Mouse (Mus musculus): Measurements from ENCODE around the gene Nat8f5. TPM values are rescaled to one million over a fixed set of nuclear protein-coding genes. Genes with fewer than 3 reads are reported as not detected.
"Not testable (repeated sequence)": the region's sequence is repeated elsewhere in the genome, so short reads cannot be mapped to it uniquely, and the experiment has no call there.

Nat8f5 gene
- not detected in 2 replicates for polyA plus RNA-seq (2016; fragmentation: Nextera tagmentation; extraction: Ambion mirVana)

DNA sequence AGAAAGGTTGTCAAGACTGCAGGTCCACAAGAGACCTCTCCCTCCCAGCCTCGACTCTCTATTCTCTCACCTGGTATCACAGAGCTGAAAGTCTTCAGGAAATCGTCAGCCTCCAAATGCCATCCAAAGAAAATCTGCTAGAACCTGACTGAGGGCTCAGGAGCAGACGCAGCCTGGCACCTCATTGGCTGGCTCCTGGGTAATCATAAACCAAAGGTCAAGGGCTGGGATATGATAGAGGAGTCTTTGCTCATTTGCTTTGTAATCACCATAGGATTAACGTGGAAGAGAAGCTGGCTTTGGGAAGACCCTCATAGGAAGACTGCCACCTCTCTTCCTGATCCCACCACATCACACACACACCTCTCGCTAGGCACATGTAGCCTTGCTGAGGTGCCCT lies at the start of gene Nat8f5, which contains the start of gene Nat8f6:
Gene Nat8f5, minus strand, starts transcription at position 136 of the 400 bp plus-strand sequence.
Gene Nat8f6, minus strand, starts transcription at position 118 of the 400 bp plus-strand sequence.
- H3K4me1 ChIP-seq, result no peaks in the 10 kb centered on the region
- ATAC-seq (ENCODE audit: low FRiP score), result no peak
- H3K36me3 ChIP-seq, result no peaks in the 10 kb centered on the region
- no peak within 1 kb of the TSS for H3K4me3 ChIP-seq
- WGBS, result 88% methylated on average over 5 of the region's 5 CpGs
- no peaks in the 10 kb centered on the region for H3K9me3 ChIP-seq (replicated peaks)
- H3K27me3 ChIP-seq, result no peaks in the 10 kb centered on the region
- no peak within 1 kb of the TSS for H3K27ac ChIP-seq
- no peak within 1 kb of the TSS for H3K9ac ChIP-seq
- no peak within 1 kb of the TSS for H3K4me2 ChIP-seq (replicated peaks)

DNA sequence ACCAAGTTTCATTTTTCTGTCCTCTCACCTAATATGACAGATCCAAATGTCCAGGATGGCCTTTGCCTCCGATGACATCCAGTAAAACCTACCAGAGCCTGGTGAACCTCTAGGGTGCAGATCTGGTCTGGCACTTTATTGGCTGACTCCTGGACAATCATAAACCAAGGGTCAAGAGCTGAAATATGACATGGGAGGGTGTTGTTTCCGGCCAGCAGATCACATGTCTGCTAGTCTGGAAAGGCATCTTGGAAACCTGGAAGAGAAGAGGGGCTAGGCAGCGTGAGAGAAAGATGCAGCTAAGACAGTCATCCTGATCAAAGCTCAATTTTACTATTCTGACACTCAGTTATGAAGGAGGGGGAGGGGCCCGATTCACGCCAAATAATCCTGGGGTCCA lies 48.2 kb upstream of the Nat8f5 start, which contains the start of gene Nat8f2:
Gene Nat8f2, minus strand, starts transcription at position 153 of the 400 bp plus-strand sequence.
- H3K4me3 ChIP-seq; H3K4me2 ChIP-seq (replicated peaks); H3K9me3 ChIP-seq (replicated peaks); H3K36me3 ChIP-seq; H3K4me1 ChIP-seq; H3K9ac ChIP-seq; ATAC-seq (ENCODE audit: low FRiP score); H3K27ac ChIP-seq; H3K27me3 ChIP-seq: not testable (repeated sequence)
- WGBS, result 88% methylated on average over 5 of the region's 5 CpGs

DNA sequence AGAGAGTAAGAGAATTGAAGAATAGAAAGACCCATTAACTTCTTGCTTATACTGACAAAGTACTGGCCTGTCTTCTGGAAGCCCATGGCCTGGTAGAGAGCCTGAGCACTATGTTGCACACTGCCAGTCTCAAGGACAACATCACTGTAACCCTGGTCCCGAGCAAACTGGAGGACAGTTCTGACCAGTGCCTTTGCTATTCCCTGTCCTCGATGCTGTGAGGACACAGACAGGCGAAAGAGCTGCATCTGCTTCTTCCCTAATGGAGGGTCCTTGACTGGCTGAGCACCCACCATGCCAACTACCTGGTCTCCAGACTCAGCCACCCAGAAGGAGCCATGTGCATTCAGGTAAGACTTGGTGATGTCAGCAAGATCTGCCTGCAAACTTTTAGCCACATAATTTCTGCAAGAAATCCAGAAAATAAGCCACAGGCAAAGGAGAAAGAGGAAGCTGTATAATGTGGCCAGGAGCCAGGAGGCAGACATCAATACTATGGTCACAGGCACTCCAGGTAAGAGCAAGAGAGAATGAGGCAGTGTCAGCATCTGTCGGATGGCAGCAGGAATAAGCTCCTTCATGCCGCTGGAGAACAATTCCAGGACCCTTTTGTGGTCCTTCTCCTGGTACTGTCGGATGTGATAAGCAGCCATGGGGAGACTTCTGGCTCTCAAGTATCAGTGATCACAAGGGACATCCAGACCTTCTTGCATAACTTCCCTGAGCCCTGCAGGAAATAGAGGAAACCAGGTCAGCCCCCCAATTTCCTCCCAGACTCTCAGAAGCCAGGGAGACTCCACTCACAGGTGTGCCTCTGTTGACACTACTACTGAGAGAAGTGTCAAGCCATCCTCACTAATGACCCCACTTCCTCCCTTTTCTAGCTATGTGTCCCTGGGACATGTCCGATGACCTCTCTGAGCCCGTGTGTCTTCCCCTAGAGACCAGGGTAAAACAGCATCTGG lies 47.2 kb upstream of the Nat8f5 start:
- Histone ChIP-seq H3K9me3 (replicated peaks) (no peaks in the 10 kb centered on the region), H3K9ac (no peak overlapping the region), H3K4me1 (no peaks in the 10 kb centered on the region), H3K4me2 (replicated peaks) (no peak overlapping the region), H3K27ac (no peak overlapping the region), H3K4me3 (no peak overlapping the region), H3K27me3 (no peaks in the 10 kb centered on the region), H3K36me3 (no peaks in the 10 kb centered on the region)
- 75% methylated on average over 8 of the region's 8 CpGs for WGBS
- ATAC-seq (ENCODE audit: low FRiP score), result no peak

DNA sequence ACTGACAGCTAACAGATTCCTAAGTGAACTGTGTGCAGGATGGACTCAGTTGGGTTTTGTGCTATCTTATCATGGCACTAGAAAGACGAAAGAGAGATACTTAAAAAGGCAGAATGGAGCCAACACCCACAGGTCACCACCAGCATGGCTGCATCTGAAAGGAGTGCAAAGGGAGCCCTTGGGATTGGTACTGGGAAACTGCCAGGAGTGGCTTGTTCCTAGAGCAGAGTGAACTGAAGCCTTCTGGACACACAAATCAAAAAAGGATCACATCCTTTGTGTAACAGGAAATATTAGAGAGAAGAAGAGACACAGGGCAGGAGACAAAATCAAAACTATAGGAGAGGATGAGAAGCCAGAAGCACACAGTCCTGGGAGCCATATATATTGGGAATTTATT lies 46.2 kb upstream of the Nat8f5 start:
- not testable (repeated sequence) for H3K9ac ChIP-seq; H3K4me3 ChIP-seq; H3K4me2 ChIP-seq (replicated peaks); H3K36me3 ChIP-seq; ATAC-seq (ENCODE audit: low FRiP score); H3K9me3 ChIP-seq (replicated peaks); H3K4me1 ChIP-seq; H3K27ac ChIP-seq; H3K27me3 ChIP-seq
- 90% methylated on average over 1 of the region's 1 CpGs for WGBS

DNA sequence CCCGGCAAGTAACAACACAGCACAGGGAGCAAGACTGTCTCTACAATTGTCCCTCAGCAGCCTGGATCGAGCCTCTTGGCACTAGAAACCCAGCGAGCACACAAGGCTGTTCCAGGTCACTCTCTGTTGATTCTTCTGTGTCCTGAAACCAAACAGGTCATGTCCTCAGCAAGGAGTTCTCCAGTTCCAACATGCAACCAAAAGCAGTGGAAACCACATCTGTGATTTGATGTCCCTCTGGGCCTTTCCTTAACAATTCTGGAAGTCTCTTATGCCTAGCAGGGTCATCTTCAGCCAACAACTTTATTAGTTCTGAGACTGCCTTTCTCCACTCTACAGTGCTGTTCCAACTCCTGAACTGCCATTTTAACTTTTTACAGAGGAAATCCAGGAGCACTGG lies 45.4 kb upstream of the Nat8f5 start:
- H3K27ac ChIP-seq; H3K4me3 ChIP-seq; H3K9ac ChIP-seq; H3K9me3 ChIP-seq (replicated peaks); H3K27me3 ChIP-seq; H3K4me2 ChIP-seq (replicated peaks); H3K4me1 ChIP-seq; ATAC-seq (ENCODE audit: low FRiP score); H3K36me3 ChIP-seq: not testable (repeated sequence)
- 90% methylated on average over 3 of the region's 3 CpGs for WGBS

DNA sequence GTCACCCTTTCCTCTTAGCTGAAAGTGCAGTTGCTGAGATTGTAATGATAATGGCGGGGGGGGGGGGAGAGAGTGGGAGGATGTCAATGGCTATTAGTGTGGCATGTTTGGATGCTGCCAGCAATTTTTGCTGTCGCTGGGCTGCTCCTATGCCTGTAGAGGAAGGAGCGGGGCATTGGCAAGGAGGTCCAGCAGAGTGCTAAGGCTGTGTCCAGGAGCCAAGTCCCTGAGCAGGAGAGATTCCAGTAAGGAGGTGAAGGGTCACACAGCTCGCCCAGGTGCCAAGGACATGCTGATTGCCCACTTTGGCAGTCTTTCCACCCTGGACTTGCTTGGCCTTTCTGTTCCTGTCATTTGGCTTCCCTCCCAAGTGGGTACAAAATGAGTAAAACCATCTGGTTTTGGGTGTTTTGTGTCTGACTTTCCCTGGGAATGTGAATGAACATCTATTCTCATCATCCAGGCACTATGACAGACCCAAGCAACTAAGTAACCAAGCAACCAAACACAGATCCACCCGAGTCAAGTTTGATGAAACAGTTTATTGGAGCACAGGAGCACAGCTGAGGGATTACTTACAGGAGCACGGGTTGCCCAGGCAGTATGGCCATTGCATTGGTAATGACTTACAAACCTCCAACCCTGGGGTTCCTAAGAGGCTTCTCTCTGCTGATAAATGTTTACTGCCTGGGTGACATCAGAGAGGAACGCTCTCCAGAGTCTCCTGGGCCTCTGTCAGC lies 44.3 kb upstream of the Nat8f5 start:
- H3K36me3 ChIP-seq; H3K27me3 ChIP-seq; H3K4me1 ChIP-seq; H3K4me3 ChIP-seq; H3K27ac ChIP-seq; H3K9me3 ChIP-seq (replicated peaks); H3K9ac ChIP-seq; H3K4me2 ChIP-seq (replicated peaks); ATAC-seq (ENCODE audit: low FRiP score): not testable (repeated sequence)
- WGBS, result 77% methylated on average over 5 of the region's 7 CpGs

DNA sequence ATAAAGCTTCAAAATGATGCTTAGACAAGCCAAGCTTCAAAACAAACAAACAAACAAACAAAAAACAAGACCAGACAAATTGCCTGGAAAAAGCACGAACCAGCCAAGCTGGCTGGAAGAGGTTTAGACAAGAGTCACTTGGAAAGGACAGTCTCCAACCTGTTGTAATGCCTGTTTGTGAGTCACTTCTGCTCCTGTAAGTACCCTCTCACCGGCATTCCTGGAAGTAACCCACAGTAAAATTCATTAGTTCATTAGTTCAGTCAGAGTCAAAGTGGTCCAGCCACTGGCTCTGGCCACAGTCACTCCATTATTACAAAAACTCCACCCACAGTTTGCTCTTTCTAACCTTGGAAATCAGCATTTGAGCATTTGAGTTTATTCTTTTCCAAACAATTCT lies 43.1 kb upstream of the Nat8f5 start:
- Histone ChIP-seq H3K4me2 (replicated peaks) (no peak overlapping the region), H3K4me1 (no peaks in the 10 kb centered on the region), H3K27me3 (no peaks in the 10 kb centered on the region), H3K9ac (no peak overlapping the region), H3K36me3 (no peaks in the 10 kb centered on the region), H3K9me3 (replicated peaks) (no peaks in the 10 kb centered on the region), H3K4me3 (no peak overlapping the region), H3K27ac (no peak overlapping the region)
- WGBS, result 90% methylated on average over 2 of the region's 2 CpGs
- ATAC-seq (ENCODE audit: low FRiP score), result no peak

DNA sequence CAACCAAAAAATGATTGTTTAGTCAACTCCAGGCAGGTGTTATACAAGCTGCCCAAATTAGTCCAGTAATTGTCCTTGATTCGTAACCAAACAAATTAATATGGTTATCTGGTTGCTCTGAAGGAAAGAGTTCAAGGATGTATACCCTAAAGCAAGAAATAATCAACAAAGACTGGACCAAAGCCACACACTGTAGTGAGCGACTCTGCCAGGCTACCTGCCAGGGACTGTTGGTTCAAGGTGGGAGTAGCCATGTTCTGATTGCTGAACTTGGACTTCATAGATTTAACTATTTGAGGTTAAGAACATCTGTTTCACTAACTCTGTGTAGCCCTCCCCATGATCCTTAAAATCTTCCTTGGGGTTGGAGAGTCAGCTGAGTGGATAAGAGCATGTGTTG lies 42.4 kb upstream of the Nat8f5 start:
- Histone ChIP-seq H3K4me2 (replicated peaks) (no peak overlapping the region), H3K4me1 (no peaks in the 10 kb centered on the region), H3K36me3 (no peaks in the 10 kb centered on the region), H3K27ac (no peak overlapping the region), H3K9me3 (replicated peaks) (no peaks in the 10 kb centered on the region), H3K4me3 (no peak overlapping the region), H3K27me3 (no peaks in the 10 kb centered on the region), H3K9ac (no peak overlapping the region)
- ATAC-seq (ENCODE audit: low FRiP score), result no peak
- 89% methylated on average over 2 of the region's 2 CpGs for whole genome bisulfite sequencing

DNA sequence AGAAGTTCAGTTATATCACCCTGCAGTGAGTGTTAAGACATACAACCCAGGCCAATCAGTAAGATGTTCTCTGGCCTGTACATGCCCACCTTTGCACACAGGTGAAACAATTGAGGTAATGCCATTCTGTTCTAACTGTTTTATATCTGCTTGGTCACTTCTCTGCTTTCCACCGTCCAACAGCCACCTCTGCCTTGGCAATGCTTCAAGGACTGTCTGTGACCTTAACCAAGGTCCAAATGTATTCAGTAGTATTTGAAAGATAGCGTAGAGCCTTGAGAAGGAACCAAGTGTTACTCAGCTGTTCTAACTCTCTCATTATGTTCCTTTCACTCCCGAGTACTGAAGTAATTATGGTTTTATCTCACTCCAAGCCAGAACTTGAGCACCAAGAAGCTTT lies 41.8 kb upstream of the Nat8f5 start:
- H3K27me3 ChIP-seq, result no peaks in the 10 kb centered on the region
- ATAC-seq (ENCODE audit: low FRiP score), result no peak

DNA sequence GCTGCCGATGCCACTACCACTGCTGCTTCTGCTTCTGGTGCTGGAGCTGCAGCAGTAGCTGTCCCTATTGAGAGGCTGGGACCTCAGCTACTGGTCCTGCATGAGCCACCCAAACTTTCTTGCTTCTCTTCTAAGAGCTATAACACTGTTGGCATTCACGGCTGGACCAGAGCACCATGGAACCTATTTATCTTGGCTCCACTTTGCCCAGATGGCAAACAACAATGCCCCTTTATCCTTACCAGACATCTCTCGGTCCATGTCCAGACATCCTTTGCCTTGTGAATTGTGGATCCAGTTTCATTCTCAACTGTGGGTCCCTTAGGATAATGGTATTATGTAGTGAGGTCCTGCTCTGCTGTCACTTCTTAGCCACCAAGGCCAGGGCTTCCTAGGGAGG lies 40.5 kb upstream of the Nat8f5 start:
- WGBS, result 82% methylated on average over 3 of the region's 3 CpGs
- Histone ChIP-seq H3K27me3 (no peaks in the 10 kb centered on the region), H3K27ac (no peak overlapping the region), H3K4me1 (no peaks in the 10 kb centered on the region), H3K36me3 (no peaks in the 10 kb centered on the region), H3K9me3 (replicated peaks) (no peaks in the 10 kb centered on the region), H3K9ac (no peak overlapping the region), H3K4me2 (replicated peaks) (no peak overlapping the region), H3K4me3 (no peak overlapping the region)
- ATAC-seq (ENCODE audit: low FRiP score), result no peak

More for the DNA sequence above, 41.8 kb upstream of the Nat8f5 start:
- Histone ChIP-seq H3K27ac (no peak overlapping the region), H3K9ac (no peak overlapping the region), H3K36me3 (no peaks in the 10 kb centered on the region), H3K4me2 (replicated peaks) (no peak overlapping the region), H3K9me3 (replicated peaks) (no peaks in the 10 kb centered on the region), H3K4me1 (no peaks in the 10 kb centered on the region), H3K4me3 (no peak overlapping the region)
- whole genome bisulfite sequencing, result 81% methylated on average over 3 of the region's 3 CpGs

DNA sequence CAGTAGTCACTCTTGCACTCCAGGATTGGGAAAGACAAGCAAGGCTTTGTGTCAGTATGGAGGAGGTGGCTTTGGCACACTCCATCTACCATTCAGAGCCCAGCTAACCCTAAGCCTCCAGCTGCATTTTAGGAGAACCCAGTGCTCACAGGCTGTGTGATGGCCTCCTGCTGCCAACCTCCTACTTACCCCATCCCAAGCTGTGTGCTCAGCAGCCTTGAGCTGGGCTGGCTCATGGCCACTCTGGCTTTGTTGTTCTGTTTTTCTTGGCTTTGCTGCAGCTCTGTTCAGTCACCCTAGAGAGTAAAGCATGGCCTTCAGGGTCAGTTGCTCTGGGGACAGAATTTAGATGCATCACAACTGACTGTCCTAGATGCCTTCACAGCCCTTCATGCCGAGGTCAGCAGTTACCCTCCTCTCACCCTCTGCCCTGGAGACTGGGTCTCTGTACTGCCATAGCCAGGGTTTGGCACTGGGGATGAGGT lies 35.5 kb upstream of the Nat8f5 start:
- H3K9me3 ChIP-seq (replicated peaks), result no peaks in the 10 kb centered on the region
- no peaks in the 10 kb centered on the region for H3K27me3 ChIP-seq
- H3K36me3 ChIP-seq, result no peaks in the 10 kb centered on the region
- ATAC-seq (ENCODE audit: low FRiP score), result no peak
- H3K9ac ChIP-seq, result no peak overlapping the region
- no peak overlapping the region for H3K27ac ChIP-seq
- no peak overlapping the region for H3K4me2 ChIP-seq (replicated peaks)
- no peaks in the 10 kb centered on the region for H3K4me1 ChIP-seq
- WGBS, result 68% methylated on average over 1 of the region's 1 CpGs
- no peak overlapping the region for H3K4me3 ChIP-seq

DNA sequence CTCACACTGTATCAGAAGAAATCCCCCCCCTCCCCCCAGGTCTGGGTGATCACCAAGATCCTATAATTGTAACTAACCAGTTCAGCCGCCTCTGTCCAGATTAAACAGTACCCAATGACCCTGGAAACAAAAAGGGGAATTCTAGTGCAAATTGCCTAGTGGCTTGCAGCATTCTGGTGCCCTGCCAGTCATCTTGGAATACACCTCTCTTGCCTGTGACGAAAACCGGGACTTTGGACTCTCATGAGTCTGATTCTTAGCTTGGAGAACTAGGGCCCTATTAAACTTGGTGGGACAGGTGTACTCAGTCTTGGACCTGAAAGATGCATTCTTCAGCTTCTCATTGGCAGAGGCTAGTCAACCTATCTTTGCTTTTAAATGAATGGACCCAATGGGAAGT lies 32.7 kb upstream of the Nat8f5 start:
- no peak overlapping the region for H3K4me2 ChIP-seq (replicated peaks)
- no peak overlapping the region for H3K9ac ChIP-seq
- WGBS, result 81% methylated on average over 3 of the region's 3 CpGs
- no peak overlapping the region for H3K27ac ChIP-seq
- no peaks in the 10 kb centered on the region for H3K9me3 ChIP-seq (replicated peaks)
- no peaks in the 10 kb centered on the region for H3K27me3 ChIP-seq
- H3K4me3 ChIP-seq, result no peak overlapping the region
- H3K36me3 ChIP-seq, result no peaks in the 10 kb centered on the region
- ATAC-seq (ENCODE audit: low FRiP score), result no peak
- no peaks in the 10 kb centered on the region for H3K4me1 ChIP-seq
